Mouse (Mus musculus) lung, postnatal 10 days (tissue): Measurements from ENCODE around the gene Psmd12.

Experiments used
- DNase-seq: peaks from one replicate; pipeline ENCODE4 v3.0.0; 2021

The Psmd12 gene

DNA sequence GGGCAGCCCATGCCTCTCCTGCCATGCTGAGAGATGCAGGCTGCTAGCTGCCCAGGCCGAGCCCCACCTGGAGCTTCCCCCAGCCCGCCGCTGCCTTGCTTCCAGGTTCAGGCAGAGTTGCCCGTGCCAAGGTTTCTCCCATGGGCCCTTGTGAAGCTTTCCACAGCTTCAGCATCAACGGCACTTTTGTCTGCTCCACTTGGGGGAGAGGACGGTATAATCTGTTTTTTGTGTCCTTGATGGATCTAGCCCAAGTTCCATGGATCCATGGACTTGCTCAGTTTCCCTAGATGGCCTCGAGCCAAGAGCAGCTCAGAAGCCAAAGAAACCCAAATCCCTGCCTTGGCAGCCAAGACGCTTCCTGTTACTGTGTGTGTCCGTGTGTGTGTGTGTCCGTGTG, 33.8 kb downstream of the Psmd12 start:
- DNase-seq = no peak

DNA sequence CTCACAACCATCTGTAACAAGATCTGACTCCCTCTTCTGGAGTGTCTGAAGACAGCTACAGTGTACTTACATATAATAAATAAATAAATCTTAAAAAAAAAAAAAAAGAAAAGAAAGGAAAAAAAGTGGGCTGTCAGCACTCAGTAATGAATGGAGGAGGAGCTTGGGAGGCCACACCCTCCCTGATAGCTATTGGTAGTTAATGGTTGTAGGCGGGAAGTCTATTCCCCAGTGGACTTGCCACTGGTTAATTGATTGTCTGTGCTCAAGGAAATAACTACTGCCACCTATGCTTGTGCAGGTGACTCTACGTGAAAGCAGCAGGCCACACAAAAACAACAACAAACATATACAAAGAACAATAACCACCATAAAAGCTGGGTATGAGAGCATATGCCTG, 37.1 kb downstream of the Psmd12 start:
- DNase-seq = no peak

DNA sequence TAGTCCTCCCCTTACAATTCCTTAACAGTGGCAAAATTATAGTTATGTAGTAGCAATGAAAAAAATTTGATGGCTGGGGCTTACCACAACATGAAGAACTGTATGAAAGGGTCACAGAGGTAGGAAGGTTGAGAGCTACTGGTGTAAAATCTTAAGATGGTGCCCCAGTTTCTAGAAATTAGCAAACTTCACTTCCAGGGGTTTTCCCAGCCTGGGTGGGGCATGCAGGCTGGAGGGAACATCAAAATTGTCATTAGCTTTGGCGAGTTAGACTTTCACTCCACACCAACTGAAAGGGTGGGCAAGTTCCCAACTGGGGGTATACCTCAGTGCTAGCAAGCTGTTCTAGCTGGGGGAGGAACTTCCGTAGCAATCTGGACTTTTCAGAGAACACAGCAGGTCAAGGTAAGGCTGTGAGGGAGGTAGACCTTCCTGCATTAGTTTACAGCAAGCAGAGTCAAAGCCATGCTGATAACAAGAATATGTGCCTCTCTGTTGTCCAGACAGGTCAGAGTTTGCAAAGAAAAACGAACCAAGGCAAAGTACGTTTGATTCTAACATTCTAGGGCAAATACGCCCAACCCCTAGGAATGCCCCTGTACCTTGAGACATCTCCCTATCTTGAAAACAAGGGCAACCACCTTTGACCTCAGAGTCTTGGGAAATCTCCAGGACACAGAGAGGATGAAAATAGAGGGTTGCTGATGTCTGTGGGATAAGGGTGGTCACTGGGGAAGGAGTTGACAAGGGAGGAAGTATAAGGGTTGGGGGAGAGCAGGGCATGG, 39.6 kb downstream of the Psmd12 start:
- DNase-seq = no peak

DNA sequence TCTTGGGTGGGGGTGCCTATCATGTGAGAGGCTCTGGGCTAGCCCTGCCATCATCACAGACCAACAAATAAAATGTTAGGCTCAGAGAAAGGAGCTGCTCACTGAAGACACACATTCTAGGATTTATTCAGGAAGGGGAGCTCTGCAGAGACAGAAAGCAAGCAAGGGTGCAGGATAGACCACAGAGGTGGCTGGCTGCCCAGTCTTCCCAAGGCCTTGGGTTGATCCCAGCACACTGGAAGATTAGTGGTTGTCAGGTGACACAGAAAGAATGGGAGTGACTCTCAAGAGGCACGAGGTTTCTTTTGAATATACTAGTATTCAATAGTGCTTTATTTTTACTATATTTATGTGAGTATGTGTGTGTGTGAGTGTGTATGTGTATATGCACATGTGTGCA, 41.9 kb downstream of the Psmd12 start:
- no peak for DNase-seq

DNA sequence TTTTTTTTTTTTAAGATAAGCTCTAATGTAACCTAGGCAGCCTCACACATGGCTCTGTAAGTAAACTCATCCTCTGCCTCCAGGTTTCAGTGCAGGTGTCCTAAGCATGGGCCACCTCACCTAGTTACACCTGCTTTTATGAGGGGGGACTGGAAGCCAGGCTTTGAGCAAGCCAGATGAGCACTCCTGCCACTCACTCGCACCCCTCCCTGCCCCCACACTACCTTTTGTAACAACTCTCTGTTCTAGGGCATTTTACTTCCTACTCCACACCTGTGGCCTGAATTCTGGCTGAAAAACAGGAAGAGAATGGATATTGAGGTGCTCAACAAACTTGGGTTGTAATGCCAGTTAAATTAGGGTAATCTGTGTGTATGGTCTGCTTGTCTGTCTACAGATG, 45.7 kb downstream of the Psmd12 start:
- DNase-seq = no peak

DNA sequence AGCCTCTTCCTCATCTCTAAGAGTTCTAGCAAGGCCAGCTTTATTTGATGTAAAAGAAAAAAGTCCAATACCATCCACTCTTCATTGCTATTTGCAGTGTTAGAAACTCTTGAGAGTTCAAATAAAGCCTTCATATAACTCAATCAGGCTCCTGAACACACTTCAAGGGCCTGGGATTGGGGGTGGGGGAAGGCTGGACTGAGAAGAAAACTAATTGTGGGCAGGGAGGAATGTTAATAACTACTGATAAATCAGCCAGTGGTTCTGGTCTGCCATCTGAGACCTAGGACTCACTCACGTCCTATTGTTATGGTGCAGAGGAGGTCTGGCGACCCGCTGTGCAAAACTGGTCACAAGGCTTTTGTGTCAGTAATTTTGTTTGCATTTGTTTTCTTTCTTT, 48.3 kb downstream of the Psmd12 start:
- DNase-seq = no peak

DNA sequence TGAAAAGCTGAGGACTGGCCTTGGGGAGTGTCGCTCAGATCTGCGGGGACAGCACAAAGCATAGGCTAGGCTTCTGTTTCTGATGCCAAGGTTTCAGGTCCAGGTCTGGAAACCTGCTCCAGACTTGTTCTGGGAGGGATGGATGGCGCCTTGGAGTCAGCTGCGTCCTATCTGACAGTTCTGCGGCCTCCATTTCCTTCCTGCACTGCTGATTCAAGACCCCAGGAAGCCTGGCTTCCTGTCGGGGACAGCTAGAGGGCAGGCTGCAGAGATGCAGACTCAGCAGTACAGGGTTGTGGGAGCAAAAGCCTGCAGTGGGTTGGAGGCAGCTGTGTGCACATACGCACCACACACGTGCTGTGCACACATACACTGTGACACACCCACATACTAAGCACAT, 50.0 kb downstream of the Psmd12 start:
- DNase-seq = peak; percentile 60

DNA sequence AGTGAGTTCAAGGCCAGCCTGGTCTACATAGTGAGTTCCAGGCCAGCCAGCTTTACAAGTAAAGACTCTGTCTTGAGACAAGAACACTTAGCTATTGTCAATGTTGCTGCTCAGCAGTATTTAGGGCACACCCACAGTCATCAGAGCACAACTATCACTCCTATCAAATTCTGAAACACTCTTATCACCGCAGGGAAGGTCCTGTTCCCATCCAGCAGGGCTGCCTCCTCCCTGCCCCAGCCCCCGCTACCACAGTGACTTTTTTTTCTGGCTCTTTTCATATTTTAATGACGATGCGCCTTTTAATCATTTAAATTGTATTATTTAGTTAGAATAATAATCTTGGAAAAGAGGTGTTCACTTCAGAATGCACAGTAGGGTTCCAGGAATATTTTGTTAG, 52.2 kb downstream of the Psmd12 start:
- DNase-seq = no peak

DNA sequence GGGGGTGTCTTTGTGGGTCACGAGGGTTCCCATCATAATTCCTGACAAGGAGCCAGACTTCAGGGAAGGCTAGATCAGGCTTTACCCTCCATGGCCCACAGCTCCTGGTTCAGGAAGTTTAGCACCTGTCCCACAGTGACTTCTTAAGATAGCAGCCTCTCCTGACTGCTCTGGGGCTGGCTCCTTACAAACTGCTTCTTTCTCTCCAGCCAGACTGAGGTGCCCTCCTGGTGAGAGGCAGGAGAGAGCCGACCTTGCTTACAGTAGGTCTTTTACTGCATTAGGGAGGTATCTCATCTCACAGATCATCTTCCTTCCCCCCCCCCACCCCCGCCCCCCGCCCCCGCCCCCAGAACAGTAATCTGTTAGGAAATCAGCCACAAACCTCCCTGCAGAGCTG, 53.0 kb downstream of the Psmd12 start:
- no peak for DNase-seq

DNA sequence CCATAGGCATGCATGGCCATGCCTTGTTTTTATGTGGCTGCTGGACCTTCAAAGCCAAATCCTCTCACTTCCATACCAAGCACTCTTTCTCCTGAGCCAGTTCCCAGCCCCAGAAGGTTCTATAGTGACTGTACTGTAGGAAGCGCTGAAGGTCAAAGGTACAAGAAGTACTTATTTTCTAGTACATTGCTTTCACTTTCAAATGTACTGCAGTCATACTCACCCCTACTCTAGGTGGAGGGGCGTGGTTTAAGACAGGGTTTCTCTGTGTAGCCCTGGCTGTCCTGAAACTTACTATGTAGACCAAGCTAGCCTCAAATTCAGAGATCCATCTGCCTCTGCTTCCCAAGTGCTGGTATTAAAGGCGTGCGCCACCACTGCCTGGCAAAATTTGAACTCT, 59.7 kb downstream of the Psmd12 start:
- DNase-seq = no peak

DNA sequence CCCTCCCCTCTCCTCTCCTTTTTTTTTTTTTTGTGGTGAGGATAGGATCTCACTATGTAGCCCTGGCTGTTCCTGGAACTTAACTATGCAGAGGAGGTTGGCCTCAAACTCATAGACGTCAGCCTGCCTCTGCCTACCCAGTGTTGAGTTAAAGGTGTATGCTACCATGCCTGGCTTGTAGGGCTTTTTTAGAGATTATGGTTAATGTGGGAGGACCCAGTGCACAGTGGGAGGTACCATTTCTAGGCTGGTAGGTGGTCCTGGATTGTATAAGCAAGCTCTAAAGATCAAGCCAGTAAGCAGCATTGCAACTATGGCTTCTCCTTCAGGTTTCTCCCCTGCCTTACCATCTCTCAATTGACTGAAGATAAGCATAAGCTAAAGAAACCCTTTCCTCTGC, 61.1 kb downstream of the Psmd12 start:
- no peak for DNase-seq

DNA sequence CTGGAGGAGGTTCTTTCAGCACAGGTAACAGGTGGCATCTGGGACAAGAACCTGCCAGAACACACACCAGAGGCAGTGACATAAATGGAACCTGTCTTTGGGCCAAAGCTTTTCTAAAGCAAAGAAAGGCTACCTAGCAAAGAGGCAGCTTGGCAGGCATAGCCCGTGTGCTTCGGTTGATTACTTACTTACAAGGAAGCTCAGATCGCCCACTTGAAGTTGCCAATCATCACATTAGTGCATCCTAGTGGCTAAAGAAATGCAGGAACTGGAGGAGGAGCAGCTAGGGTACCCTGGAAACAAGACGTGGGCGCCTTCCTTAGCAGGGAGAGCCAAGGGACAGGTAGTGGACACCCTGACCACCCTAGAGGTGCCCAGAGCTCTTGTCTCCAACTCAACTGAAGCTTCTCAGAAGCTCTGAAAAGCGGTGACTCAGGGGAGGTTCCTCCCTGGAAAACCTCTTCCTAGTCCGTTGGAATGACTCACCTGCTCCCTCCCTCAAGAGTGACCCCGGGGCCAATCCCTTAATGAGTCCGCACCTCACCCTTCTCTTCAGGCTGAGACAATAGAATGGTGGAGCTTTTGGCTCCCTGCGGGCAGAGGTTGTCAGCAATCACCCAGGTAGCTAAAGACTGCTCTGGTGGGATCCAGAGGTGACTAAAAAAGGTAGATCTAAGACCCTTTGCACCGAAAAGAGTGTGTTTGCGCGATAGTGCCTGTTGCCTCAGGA, 66.6 kb downstream of the Psmd12 start:
- DNase-seq = peak; percentile 10

DNA sequence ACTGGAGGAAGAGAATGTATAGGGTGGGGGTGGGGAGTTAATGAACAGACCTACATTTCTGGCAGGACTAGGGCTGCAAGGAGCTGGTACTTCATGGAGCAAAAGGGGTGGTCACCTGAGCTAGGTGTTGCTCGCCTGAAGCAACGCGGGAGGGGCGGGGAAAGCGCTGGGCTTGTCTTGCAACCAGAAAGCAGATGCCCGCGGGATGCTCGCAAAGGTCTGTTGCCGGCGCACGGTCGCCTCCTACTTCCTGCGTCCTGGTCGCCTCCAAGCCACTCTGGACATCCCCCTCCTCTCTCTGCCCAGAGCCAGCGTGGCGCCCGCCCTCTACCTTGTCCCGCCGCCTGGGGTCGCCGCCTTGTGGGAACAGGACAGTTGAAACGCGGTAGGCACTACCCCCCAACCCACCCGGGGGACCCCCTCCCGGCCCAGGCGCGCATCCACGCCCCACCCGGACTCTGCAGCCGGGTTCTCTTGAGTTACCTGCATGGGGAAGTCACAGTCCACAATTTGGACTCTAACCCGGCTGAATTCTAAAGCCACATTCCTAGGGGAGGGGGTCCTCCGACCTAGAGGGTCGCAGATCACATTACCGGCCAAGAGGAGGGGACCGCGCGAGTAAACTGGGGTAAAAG, 67.5 kb downstream of the Psmd12 start:
- peak; percentile 38 for DNase-seq

DNA sequence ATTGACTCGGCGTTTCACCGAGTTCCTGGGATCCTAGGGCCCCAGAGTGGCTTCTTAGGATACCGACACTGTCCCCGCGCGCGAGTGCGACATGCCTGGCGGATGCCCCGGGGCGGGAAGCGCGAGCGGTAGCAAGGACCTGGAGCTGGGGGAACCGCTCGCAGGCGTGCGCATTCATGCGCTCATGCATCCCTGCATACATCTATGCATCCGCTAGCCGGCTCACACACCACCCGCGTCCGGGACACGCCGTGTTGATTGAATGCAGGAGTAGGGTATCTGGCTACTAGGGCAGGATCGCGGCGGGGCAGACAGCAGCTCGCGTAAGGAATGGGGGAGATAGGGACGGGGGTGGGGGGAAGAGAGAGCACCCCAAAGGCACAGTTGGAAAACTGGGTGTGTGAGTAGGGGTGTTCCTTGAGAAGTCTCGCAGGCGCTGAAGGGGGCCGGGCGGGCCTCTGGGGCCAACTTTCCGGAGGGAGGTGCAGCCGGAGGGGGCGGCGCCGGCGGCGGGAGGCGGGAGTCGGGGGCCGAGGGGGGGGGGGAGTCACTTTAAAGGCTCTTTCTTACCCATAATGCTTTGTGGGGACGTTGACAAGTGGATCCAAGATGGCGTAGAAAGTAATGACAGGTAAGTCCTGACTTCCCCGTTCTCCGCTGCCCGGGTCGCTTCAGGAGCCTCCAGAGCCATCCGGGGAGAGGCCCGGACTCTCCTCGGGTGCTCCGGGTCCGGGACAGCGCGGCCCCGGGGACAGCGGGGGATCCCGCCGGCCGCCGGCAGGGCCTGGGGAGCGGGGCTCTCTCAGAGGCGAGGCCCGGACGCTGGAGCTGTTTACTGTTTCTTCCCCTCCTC, 68.3 kb downstream of the Psmd12 start, which contains the start of gene Helz:
TSS of gene Helz (plus strand) at position 580 of the 853 bp plus-strand sequence.
- DNase-seq = peak; percentile 76

DNA sequence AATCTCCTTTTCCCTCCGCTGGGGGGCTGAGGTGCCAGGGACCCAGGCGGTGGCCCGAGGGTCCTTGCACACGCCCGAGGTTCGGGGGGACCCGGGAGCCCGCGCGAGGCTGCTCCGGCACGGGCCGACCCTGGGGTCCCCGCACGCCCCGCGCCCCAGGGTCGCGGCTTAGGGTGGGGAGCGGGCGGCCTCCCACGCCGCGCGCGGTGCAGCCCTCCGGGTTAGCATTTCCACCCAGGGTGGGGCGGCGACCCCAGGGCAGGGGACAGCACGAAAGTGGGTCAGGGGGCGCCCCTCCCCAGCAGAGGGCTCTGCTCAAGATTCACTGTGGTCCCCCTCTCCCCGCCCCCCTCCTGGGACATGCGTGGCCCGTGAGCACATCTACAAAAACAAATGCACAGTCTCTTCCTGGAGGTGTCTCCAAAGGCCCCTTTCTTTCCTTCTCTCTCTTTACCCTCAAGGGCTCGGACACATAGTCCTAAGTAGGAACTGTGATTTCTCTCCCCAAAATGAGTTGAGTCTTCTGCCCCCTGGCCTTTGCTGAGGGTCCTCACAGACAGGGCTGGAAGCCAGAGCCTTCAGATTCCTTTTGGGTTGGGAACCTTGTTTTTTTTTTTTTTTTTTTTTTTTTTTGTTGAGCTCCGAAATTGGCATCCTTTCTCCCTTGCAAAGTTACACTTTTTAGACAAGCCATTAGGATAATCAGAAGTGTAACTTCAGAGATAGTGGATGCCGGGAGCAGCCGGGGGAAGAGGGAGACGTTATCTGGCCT, 69.1 kb downstream of the Psmd12 start:
- DNase-seq = peak; percentile 47
